Mouse (Mus musculus) kidney, postnatal 14 days (tissue): Measurements from ENCODE around the gene Phyhd1.

ENCODE experiments used
- DNase-seq: peaks from one replicate; pipeline ENCODE4 v3.0.0; 2022; ENCODE audit warnings: mixed read lengths

Gene Phyhd1

DNA sequence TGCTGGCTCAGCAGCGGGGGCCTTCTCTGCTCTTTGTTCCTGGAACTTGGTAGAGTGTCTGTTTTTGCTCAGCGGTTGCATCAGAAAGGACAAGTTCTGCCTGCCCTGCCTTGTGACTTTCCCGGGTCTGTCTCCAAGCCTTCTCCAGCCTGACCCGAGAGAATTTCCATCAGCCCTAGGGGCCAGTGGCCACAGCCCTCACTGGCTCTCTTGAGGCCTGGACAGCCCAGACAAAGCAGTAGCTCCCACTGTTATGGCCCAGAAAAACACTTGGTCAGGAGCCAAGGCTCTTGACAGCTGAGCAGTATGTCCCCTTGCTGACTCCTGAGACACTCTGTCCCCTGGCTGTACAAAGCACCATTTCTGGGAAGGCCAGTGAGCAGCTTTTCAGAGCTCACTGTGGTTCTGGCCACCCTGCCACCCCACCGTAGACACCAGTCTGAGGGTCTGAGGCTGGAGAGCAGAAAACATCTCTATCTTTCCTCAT is at the start of gene Phyhd1:
Gene Phyhd1, plus strand, starts transcription at position 437 of the 487 bp plus-strand sequence.
- peak; percentile 93 for DNase-seq

DNA sequence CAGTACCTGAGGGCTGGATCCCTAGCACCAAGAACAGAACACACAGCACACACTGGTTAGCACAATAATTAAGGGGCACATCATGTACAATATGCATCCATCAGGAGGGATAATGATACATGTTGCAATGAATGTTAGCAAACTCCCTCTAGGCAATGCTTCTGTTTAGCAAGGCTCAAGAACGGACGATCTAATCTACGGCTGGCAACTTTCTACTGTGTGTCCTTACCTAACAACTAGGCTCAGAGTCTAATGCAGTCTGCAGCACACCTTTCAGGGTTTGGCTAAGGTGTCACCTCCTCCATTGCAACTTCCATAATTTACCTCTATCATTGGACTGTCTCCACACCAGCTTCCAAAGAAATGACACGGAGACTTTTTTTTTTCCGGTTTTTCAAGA is 49.7 kb upstream of the Phyhd1 start:
- no peak for DNase-seq

GRCm38 (mm10) chr2:30235593-30235992 is 30.4 kb upstream of the Phyhd1 start:
- no peak for DNase-seq

GRCm38 (mm10) chr2:30236426-30237198 is 29.4 kb upstream of the Phyhd1 start:
- peak; percentile 35 for DNase-seq

DNA sequence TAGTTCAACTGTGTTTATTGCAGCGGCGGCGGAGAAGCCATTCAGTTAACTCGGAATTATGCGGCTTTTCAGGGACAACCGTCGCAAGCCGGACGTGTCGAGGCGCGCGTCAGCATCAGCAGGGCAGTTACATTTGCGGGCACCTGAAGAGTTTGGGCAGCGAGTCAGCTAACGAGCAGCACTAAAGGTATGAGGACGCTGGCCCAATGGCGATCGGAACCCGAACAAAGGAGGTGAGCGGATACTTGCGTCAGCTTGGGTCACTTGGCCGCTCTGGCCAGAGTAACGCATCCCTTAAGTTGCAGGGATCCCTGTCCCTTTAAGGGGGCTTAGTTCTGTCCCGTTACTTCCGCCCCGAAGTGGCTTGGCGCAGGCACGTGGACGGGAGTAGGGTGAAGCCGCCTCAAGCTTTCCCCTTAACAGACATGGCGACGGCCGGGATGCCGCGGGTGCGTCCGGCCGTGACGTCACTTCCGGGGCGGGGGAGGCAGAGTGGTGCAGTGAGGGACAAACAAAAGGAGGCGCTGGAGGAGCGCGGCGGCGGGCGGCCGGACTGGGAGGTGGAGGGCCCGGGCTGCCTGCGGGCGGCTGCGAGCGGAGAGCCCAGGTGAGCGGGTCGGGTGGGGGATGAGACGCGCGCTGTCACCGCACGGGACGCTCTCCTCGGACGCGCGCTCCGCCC is 28.7 kb upstream of the Phyhd1 start, which contains the start of gene Lrrc8a:
Gene Lrrc8a, plus strand, starts transcription at position 517 of the 682 bp plus-strand sequence.
- DNase-seq = peak; percentile 100

DNA sequence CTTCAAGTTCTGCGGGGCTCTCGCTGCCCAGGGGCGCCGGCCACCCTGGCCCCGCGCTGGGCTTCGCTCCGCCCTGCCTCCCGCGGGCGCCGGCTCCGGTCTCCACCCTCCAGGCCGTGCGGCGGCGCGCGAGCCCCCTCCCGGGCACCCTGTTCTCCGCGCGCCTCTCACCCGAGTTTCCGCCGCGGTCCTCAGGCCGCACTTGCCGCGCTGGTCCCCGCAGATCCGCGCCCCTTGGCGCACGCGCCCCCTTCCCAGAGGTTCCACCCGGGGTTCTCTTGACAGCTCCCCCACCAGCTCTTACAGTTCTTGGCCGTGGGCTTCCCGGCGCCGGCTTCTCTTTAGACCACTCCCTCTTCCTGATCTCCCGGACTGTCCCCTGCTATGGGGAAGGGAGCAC is 28.1 kb upstream of the Phyhd1 start:
- DNase-seq = peak; percentile 89

- no peak for DNase-seq
These were observed 27.0 kb upstream of the Phyhd1 start for GRCm38 (mm10) chr2:30238906-30239465.

GRCm38 (mm10) chr2:30239777-30240176 is 26.2 kb upstream of the Phyhd1 start:
- DNase-seq = peak; percentile 80

DNA sequence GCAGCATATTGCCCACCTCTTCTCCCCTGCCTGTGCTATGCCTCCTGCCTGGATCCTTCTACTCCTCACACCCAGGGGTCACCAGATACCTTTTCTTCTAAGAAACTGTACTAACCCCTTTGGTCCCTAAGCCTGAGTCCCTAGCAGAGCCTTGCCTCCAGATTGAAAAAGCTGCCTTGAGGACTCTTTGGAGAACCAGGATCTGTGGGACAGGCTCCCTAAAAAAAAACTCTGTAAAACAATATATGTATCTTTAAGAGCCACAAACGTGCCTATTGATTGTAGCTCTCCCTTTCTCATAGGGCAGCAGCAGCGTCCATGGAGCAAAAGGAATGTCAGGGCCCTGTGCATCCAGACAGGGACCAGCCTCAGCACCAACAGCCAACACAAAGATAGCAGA is 25.7 kb upstream of the Phyhd1 start, which contains the start of gene Gm28035:
Gene Gm28035, plus strand, starts transcription at position 301 of the 400 bp plus-strand sequence.
- DNase-seq = no peak

DNA sequence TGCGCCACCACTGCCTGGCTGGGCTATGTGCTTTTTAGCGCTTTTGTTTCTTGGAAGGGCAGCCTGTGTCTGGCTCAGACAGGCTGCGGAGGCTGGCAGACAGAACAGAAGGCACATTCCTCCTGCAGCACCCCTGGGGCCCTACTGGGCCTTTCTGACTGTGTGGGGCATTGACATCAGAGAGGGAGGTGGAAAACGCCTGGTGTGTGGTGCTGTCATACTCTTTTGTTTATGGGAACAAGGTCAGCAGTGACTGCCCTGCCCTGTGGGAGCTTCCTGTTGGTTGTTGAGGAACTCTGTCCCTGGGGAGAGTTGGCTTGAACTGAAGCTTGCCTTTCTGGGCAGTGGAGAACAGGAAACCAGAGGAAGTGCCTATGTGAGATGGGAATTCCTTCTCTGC is 23.5 kb upstream of the Phyhd1 start:
- DNase-seq = peak; percentile 90

- no peak for DNase-seq
These were observed 22.6 kb upstream of the Phyhd1 start for GRCm38 (mm10) chr2:30243391-30243790.

DNA sequence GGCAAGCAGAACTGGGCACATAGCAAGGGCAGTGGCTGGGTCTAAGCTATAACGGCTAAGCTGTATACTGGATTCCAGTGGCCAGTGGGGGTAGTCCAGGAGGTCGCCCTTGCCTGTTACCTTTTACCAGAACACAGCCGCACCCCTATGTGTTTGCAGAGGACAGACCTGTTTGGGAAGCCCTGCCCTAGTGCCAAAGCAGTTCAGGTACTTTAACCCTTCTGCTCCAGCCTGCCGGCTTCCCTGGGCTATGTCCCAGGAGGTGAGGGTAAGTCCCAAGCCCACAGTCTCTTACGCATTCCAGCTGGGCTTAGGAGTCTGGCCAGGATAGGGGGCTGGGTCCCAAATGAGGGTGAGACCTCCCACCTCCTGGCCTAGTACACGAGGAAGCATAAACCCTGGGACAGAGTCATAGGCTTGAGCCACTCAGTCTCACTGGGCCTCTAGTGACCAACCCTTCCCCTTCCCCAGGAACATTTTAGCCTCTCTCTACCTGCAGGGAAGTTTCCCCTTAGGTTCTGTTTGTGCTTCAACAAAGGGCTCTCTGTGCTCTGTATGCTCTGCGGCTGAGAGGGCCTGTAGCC is 21.3 kb upstream of the Phyhd1 start:
- DNase-seq = no peak

GRCm38 (mm10) chr2:30247036-30247435 is 19.0 kb upstream of the Phyhd1 start:
- DNase-seq = no peak

DNA sequence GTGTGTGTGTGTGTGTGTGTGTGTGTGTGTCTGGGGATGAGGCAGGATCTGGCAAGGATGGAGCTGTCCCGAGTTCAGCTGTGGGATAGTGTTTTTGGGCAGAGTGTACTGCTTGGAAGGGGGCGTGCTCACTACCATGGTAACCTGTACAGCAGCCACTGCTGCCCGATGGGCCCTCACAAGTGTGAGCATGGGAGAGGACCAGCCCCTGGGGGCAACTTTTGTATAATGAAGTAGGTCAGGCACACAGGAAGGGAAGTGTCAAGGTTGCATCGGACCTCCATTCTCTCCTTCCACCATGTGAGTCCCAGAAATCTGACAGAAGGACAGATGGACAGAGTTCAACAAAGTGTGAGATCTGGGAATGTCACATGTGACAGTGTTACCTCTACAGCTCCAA is 18.3 kb upstream of the Phyhd1 start:
- DNase-seq = no peak

DNA sequence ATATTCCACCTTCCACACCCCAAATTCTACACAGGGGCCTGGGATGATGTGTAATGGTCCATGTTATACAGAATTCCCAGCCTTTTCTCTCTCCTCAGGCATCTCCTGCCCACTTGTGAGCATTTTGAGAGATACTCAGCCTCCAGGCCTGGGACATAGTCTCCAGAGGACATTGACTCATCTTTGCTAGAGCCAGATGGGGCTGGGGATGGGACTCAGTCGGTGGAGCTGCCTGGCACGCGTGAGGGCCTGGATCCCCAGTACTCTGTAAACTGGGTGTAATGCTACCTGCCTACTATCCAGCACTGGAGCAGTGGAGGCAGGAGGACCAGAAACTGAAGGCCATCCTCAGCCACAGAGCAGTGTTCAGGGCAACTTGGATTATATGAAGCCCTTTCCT is 16.8 kb upstream of the Phyhd1 start:
- no peak for DNase-seq

GRCm38 (mm10) chr2:30250166-30251128 is 15.6 kb upstream of the Phyhd1 start:
- no peak for DNase-seq

GRCm38 (mm10) chr2:30251417-30252104 is 14.4 kb upstream of the Phyhd1 start:
- peak; percentile 54 for DNase-seq

DNA sequence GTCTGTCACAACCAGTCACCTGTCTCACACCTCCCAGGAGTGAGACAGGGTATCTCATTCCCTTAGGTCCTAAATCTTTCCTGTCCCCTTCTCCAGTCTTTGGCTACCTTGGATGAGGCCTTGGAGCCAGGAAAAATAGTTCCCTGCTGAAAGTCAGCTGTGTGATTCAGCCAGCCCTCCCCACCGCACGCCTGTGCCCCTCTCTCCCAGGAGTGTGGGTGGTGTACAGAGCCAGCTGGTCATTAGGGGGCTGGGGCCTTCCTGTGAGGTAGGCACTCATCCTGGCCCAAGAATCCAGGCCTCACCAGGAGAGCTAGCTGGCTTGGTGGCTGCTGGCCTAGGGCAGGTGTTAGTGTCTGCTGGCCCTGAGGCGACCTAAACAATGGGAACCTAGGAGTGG is 13.5 kb upstream of the Phyhd1 start:
- DNase-seq = no peak

- DNase-seq = no peak
These were observed 12.2 kb upstream of the Phyhd1 start for GRCm38 (mm10) chr2:30253809-30254208.

- DNase-seq = no peak
These were observed 10.2 kb upstream of the Phyhd1 start for GRCm38 (mm10) chr2:30255631-30256395.
